Mouse (Mus musculus) thymus, postnatal 25 days (tissue): ENCODE results near the gene Llgl1.

Experiments
- DNase-seq: peaks from one replicate; pipeline ENCODE4 v3.0.0; 2022

The Llgl1 gene

GRCm38 (mm10) chr11:60726601-60727391 lies 27.3 kb downstream of the Llgl1 start, which contains the start of gene Flii:
Gene Flii, minus strand, starts transcription at chr11:60727263.
- peak; percentile 86 for DNase-seq

- DNase-seq: no peak
Measured at GRCm38 (mm10) chr11:60727392-60728140, 28.0 kb downstream of the Llgl1 start.

- peak; percentile 90 for DNase-seq
Measured at GRCm38 (mm10) chr11:60728260-60728761, 28.8 kb downstream of the Llgl1 start, which contains the start of gene Mief2. Gene Mief2, plus strand, starts transcription at chr11:60728398.

- DNase-seq: no peak
Measured at GRCm38 (mm10) chr11:60729217-60729641, 29.7 kb downstream of the Llgl1 start.

GRCm38 (mm10) chr11:60730169-60730568 lies 30.6 kb downstream of the Llgl1 start:
- no peak for DNase-seq

GRCm38 (mm10) chr11:60731251-60731650 lies 31.7 kb downstream of the Llgl1 start:
- no peak for DNase-seq

- no peak for DNase-seq
Measured at GRCm38 (mm10) chr11:60734206-60734605, 34.7 kb downstream of the Llgl1 start.

GRCm38 (mm10) chr11:60735191-60735590 lies 35.7 kb downstream of the Llgl1 start:
- DNase-seq: no peak

GRCm38 (mm10) chr11:60736491-60736890 lies 37.0 kb downstream of the Llgl1 start:
- DNase-seq: no peak

GRCm38 (mm10) chr11:60737450-60737849 lies 37.9 kb downstream of the Llgl1 start:
- DNase-seq: no peak

- DNase-seq: no peak
Measured at GRCm38 (mm10) chr11:60740321-60740720, 40.8 kb downstream of the Llgl1 start.

- DNase-seq: no peak
Measured at GRCm38 (mm10) chr11:60755570-60755969, 56.0 kb downstream of the Llgl1 start.

- DNase-seq: no peak
Measured at GRCm38 (mm10) chr11:60761681-60762080, 62.2 kb downstream of the Llgl1 start.
